Mouse (Mus musculus) cerebellum, postnatal 4 days (tissue): Measurements from ENCODE around the gene Paqr5.

Experiments used
- DNase-seq, 2 experiments: peaks; one replicate each; pipeline ENCODE4 v3.0.0; 2022; ENCODE audit warnings: low spot score in 2 of 2, mixed read lengths in 1 of 2

Paqr5 gene

DNA sequence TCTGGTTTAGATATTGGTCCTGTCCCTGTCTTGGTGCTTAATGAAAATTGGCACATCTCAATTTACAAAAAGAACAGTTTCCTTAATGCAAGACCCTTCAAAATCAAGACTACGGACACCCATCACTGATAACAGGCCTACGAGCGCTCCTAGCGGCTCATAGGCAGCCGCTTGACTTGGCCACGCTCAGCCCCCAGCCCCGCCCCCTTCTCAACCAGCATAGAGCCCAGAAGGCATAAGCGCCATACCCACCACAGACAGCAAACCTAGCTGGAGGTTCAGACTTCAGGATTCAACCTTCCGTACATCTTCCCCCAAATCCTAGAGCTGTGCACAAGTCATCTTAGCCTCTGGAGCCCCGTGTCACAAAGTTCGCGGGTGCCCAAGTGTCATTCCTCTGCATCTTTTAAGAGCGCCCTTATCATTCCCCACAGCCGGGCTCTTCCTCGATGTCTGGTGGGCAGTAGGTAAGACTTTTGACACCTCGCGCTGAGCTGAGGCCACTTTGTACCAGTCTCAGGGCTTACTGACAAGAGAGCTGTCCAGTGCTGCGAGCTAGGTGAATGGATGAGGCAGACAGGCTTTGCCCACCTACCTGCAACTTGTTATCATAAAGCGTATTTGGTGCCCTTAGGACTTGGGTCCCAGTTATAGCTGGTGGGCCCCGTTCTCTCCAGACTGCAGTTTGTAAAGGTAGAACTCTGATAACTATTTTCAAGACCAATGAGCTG is 116.0 kb downstream of the Paqr5 start:
- no peak for DNase-seq

DNA sequence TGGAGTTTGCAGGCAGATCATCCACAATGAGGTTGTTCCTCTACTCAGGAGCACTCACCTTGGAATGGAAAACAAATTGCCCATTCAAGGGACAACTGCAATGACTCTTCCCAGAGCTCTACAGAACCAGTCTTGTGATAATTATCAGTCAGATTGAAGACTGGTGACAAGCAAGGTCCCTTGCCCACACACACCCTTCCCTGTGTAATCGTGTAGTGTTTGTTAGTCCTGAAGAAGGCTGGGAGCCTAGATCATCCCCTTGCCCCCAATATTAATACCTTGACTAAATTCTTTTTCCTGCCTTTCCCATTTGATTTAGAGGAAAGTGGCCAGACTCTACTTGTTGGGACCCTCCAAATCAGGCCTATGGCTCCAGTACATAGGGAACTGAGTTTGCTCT is 117.0 kb downstream of the Paqr5 start:
- no peak for DNase-seq

DNA sequence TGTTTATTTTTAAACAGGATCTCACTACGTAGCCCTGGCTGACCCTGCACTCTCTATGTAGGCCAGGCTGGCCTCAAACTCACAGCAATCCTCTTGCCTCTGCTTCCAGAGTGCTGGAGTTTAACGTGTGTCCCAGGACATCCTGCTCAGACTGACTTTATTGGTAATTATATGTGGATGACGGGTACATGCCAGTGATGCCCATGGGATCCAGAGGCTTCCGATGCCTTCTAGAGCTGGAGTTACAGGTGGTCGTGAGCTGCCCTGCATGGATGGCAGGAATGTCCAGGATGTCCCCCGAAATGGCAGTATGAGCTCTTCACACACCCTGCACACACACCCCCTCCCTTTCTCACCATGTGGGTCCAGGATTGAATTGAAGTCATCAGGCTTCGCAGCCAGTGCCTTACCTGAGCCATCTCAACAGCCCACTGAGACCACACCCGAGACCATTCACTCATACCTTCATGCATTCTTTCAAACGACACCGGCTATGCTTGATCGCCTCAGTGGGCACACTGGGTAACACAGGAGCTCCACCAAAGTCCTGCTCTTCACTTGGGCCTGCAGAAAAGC is 117.7 kb downstream of the Paqr5 start:
- DNase-seq, result no peak

DNA sequence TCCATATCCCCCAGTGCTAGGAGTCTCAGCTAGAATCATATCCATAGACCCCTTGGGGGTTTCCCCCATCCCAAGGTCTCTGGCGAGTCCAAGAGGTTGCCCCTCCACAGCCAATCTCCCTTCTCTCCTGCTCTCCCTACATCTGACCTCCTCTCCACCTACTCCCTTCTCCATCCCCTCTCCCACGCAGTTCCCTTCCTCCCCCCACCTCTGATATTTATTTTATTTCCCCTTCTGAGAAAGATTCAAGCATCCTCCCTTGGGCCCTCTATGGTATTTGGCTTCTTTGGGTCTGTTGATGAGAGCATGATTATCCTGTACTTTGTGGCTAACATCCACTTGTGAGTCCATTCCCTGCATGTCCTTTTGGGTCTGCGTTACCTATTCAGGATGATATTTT is 118.3 kb downstream of the Paqr5 start:
- DNase-seq, result no peak

DNA sequence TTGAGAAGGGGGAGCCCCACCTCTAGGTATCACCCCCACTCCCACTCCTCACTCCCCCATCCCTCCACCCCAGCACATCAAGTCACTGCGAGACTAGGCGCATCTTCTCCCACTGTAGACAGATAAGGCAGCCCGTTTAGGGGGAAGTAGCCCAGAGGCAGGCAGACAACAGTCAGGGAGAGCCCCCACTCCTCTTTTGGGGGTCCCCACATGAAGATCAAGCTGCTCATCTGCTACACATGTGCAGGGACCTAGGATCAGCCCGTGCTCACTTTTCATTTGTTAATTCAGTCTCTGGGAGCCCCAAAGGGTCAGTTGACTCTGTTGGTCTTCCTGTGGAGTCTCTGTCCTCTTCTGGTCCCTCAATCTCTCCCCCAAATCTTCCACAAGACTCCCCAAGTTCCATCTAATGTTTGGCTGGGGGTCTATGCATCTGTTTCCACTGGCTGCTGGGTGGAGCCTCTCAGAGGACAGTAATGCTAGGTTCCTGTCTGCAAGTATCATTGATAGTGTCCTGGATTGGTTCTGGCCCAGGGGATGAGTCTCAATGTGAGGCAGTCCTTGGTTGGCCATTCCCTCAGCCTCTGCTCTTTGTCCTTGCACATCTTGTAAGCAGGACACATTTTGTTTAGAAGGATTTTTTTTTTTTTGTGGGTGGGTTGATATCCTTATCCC is 118.9 kb downstream of the Paqr5 start:
- no peak for DNase-seq

DNA sequence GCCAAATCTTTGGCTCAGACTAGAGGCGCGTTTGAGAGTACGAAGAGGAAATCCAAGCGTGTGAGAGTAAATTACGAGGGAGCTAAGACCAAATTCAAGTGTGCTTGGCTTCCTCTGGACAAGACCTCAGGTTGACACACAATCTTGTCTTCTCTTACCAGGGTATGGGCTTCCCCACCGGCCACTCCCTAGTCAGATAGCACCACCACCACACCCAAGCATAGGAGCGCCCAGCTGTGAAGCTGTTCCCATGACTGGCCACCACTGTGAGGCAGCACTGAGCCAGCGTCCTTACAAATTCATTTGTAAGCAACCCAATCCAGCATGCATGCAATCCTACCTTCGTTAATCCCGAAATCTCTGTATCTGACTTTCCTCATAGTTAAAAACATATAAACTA is 119.7 kb downstream of the Paqr5 start:
- DNase-seq, result no peak

DNA sequence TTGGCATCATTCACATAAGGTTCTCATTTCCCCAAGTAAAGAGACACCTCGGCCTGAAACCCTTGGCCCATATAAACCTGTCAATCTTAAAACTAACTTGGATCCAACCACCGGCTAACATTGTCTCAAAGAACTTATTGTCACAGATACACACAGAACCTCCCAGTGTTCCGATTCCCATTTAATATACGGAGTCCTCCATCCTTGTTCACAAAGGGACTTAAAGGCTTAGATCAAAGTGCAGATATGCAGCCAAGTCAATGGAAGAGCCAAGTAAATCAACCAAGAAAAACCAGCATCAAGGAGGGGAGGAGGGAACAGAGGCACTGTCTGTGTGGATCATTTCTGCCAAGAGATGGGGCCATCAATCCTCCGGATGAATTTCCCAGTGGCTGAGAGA is 121.1 kb downstream of the Paqr5 start:
- DNase-seq, result no peak

DNA sequence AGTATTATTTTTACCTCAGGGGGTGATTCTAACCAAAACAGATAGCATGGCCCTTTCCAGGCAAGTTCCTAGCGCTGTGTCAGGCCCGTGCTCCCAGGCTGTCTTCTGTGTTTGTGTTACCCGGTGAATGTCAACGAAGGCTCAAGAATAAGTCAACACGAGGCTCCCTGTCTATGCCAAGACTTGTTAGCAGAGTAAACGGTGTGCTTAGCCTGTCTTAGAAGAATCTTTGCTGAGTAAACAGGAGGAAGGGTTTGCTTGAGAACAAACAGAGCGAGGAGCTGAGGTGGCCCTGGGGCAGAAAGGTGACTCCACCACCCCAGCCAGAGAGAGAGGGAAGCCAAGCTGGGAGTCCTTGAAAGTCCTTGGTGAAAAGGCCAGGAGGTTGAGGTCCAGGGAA is 122.5 kb downstream of the Paqr5 start:
- DNase-seq, result no peak
